ENCODE assay signal across 8 mouse cellular contexts in genomic region chr7:39517616-39518177, GRCm38 (mm10). TPM values are rescaled to one million over a fixed set of nuclear protein-coding genes. Genes with fewer than 3 reads are reported as not detected.
DNase-seq lines count a peak whose midpoint lies in the region; ATAC-seq and TF ChIP-seq lines count a peak whose summit lies in the region.

Zfp619 (plus strand) TSS chr7:39517766.

- TF ChIP-seq POLR2A in lung, adult 2 months (IDR thresholded peaks at IDR 0.05; ENCODE audit: borderline replicate concordance, extremely low read depth, low read depth, low read length): peak; percentile 87

- H3K36me3 ChIP-seq in ES-E14 (ENCODE audit: control insufficient read depth, insufficient read depth, low read length, poor library complexity, severe bottlenecking): no peaks in the 10 kb centered on the region
- peaks cover 5% of the 10 kb centered on the region; the same call in 1 of the 2 replicates for H3K36me3 ChIP-seq in forebrain, embryonic 15.5 days

- peak; percentile 87 for DNase-seq in ES-E14 (ENCODE audit: low read depth, low spot score)
- DNase-seq in cerebellum, adult 11-12 months: peak; percentile 94
- peak; percentile 91 for DNase-seq in heart, postnatal 25 days (ENCODE audit: low spot score)
- peak; percentile 91 to 95 for DNase-seq in layer of hippocampus, adult 18-20 months (ENCODE audit: low spot score in 2 of 2)
- DNase-seq in lung, adult 2 months: peak; percentile 96
- peak; percentile 83 to 86 for DNase-seq in thymus, adult 18-20 months

- under 1% methylated on average over 43 of the region's 43 CpGs for WGBS in forebrain, embryonic 15.5 days
- under 1% methylated on average over 43 of the region's 43 CpGs for WGBS in lung, adult 2 months

- peak within 1 kb of the TSS; percentile 57 for H3K4me2 ChIP-seq in forebrain, embryonic 15.5 days (replicated peaks)

- in situ Hi-C loops in ES-E14 (cut with MboI; ENCODE audit: low sequenced_read_pairs in 2 of 2, unreplicated experiment in 2 of 2): no loop called here

- ATAC-seq in forebrain, embryonic 15.5 days (replicated peaks): peak; percentile 98
- peak; percentile 95 for ATAC-seq in neutrophil, adult 5-6 weeks (ENCODE audit: extremely low read depth, insufficient number of reproducible peaks, low FRiP score, poor library complexity, severe bottlenecking)

- H3K9me3 ChIP-seq in ES-E14 (ENCODE audit: control insufficient read depth, insufficient read depth, low read depth, low read length): no peaks in the 10 kb centered on the region
- H3K9me3 ChIP-seq in forebrain, embryonic 15.5 days: 0 out of 2 replicates have a peak, but pooled peaks cover 6% of the 10 kb centered on the region

- peak within 1 kb of the TSS; percentile 78 for H3K27ac ChIP-seq in ES-E14 (ENCODE audit: insufficient read depth, low read depth, low read length, poor library complexity, severe bottlenecking)
- H3K27ac ChIP-seq in forebrain, embryonic 15.5 days (replicated peaks): peak within 1 kb of the TSS; percentile 99

- H3K27me3 ChIP-seq in forebrain, embryonic 15.5 days: no peaks in the 10 kb centered on the region

- intact Hi-C loops in heart, postnatal 25 days (cut with DNase I): loop anchor here (5.0 to 10.0 kb wide), 2 partner anchors 35 to 63 kb away; no protein-coding TSS in a partner anchor

- H3K4me3 ChIP-seq in ES-E14 (ENCODE audit: insufficient read depth in 1 of 2, low read depth in 1 of 2, low read length in 2 of 2, poor library complexity in 1 of 2, severe bottlenecking in 1 of 2): peak within 1 kb of the TSS; percentile 74 to 95
- H3K4me3 ChIP-seq in forebrain, embryonic 15.5 days: peak within 1 kb of the TSS; percentile 77
- H3K4me3 ChIP-seq in lung, adult 2 months (replicated peaks; ENCODE audit: extremely low read depth, low read depth, low read length): peak within 1 kb of the TSS; percentile 89

- peak; percentile 27; the same call in 1 of the 2 replicates for TF ChIP-seq CTCF in lung, adult 2 months (IDR thresholded peaks at IDR 0.05; ENCODE audit: insufficient read depth, low read length)

- H3K9ac ChIP-seq in ES-E14 (ENCODE audit: insufficient read depth, low read depth, low read length, poor library complexity, severe bottlenecking): peak within 1 kb of the TSS; percentile 90
- peak within 1 kb of the TSS; percentile 89 for H3K9ac ChIP-seq in forebrain, embryonic 15.5 days (replicated peaks)

- H3K4me1 ChIP-seq in ES-E14 (ENCODE audit: control insufficient read depth in 2 of 2, insufficient read depth in 2 of 2, low read length in 2 of 2, poor library complexity in 1 of 2): no peaks in the 10 kb centered on the region
- H3K4me1 ChIP-seq in forebrain, embryonic 15.5 days: peaks cover 7% of the 10 kb centered on the region; the same call in 1 of the 2 replicates
- no peaks in the 10 kb centered on the region for H3K4me1 ChIP-seq in lung, adult 2 months (ENCODE audit: control insufficient read depth, insufficient read depth, low read length)

TF ChIP-seq in ES-E14, 5 proteins besides CTCF, POLR2A, EP300 and RAD21:
- TF ChIP-seq MAFK (IDR thresholded peaks at IDR 0.05; ENCODE audit: insufficient read depth, low read depth, low read length) (no peak), ZC3H11A (IDR thresholded peaks at IDR 0.05; ENCODE audit: borderline replicate concordance, low read depth, low read length) (no peak), ZNF384 (IDR thresholded peaks at IDR 0.05; ENCODE audit: low read depth, low read length) (no peak), HCFC1 (IDR thresholded peaks at IDR 0.05; ENCODE audit: borderline replicate concordance, insufficient read depth, low read length) (no peak; the same call in none of the 2 replicates), CHD2 (IDR thresholded peaks at IDR 0.05; ENCODE audit: low read depth, low read length) (no peak)

RNA-seq across cellular contexts. Expression of gene Zfp619, which starts in this region (rescaled TPM):
- total RNA-seq in ES-E14 (2012; rRNA removed): 3.7 and 4.2 TPM in 2 replicates
- polyA plus RNA-seq in forebrain, embryonic 15.5 days (2015; fragmentation: Nextera tagmentation; extraction: Ambion mirVana): 3.2 and 3.4 TPM in 2 replicates
- 1 to 10 TPM; 1.8 to 2.2 TPM for total RNA-seq in heart, postnatal 25 days (2021)
- 1 to 10 TPM; 3.2 to 3.6 TPM for total RNA-seq in layer of hippocampus, adult 18-20 months (2021)
- polyA plus RNA-seq in lung, adult 2 months (2012; rRNA removed): 0.44 and 0.56 TPM in 2 replicates
- total RNA-seq in neutrophil, adult 5-6 weeks (2017): 7.0 and 7.2 TPM in 2 replicates

Comparison
In these comparisons a context has a peak if more than half of its experiments do, and no peak if none do; other contexts are left out.
1. Peak in every context shown above with its lines: DNase-seq, ATAC-seq, H3K4me3 ChIP-seq and H3K27ac ChIP-seq.
2. Peak in DNase-seq and H3K4me3 ChIP-seq in lung, adult 2 months; RNA of the gene not detected or under 1 TPM.